Mouse (Mus musculus) megakaryocyte, embryonic 14.5 days (primary cell): ENCODE results near the gene Creb3l4. TPM values are rescaled to one million over a fixed set of nuclear protein-coding genes. Genes with fewer than 3 reads are reported as not detected.

Source experiments
- H3K27me3 ChIP-seq: replicated peaks from 2 replicates; pipeline ENCODE3; 2012; ENCODE audit warnings: inconsistent platforms
- H3K36me3 ChIP-seq: replicated peaks from 2 replicates; pipeline ENCODE3; 2012; ENCODE audit warnings: low read length, inconsistent platforms, mixed read lengths
- H3K4me1 ChIP-seq: 2 replicates; pipeline ENCODE4 v1.6.1; 2012; ENCODE audit warnings: inconsistent platforms
- H3K4me3 ChIP-seq: replicated peaks from 2 replicates; pipeline ENCODE3; 2012; ENCODE audit warnings: moderate library complexity, mild to moderate bottlenecking, inconsistent platforms
- H3K9me3 ChIP-seq: 2 replicates; pipeline ENCODE4 v1.6.1; 2012; ENCODE audit warnings: inconsistent platforms
- FLI1 ChIP-seq: IDR thresholded peaks from 2 replicates; pipeline ENCODE4 v1.6.1; 2012; ENCODE audit warnings: low read length, inconsistent platforms, mixed read lengths
- GATA1 ChIP-seq: IDR thresholded peaks from 3 replicates; pipeline ENCODE4 v1.6.1; 2012; ENCODE audit warnings: mixed read lengths, low read length, inconsistent platforms, borderline replicate concordance
- polyA plus RNA-seq: library from polyadenylated mRNA; stranded (reverse); fragments of >175 nt; gene quantifications from 2 replicates; pipeline ENCODE4 v1.2.3, GENCODE M21; 2012; ENCODE audit warnings: low replicate concordance; ENCODE audit not compliant: insufficient read depth

Gene Creb3l4
- polyA plus RNA-seq, 1 experiment = 0.07 TPM

DNA sequence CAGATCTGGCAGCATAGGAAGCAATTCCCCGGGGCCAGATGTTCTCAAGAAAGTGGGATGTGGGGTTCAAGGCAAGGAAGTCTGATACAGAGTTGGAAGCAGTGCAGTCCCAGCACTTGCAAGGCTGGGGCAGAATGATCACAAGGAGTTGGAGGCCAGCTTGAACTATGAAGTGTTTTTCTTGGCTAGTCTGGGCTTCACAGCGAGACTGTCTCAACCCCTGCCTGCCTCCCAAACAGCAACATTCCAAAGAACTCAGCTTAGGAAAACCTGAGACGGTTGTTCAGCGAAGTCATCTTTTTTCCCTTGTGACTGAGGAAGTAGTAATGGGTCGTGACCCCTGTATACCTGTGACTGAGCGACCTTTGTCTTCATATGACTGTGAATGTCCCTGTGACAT, 7.5 kb upstream of the Creb3l4 start:
- H3K4me3 ChIP-seq = no peak overlapping the region
- TF ChIP-seq FLI1 = no peak
- no peak for TF ChIP-seq GATA1
- H3K9me3 ChIP-seq = no peaks in the 10 kb centered on the region
- peaks cover 27% of the 10 kb centered on the region for H3K36me3 ChIP-seq
- no peaks in the 10 kb centered on the region for H3K27me3 ChIP-seq
- H3K4me1 ChIP-seq = peaks cover 49% of the 10 kb centered on the region

DNA sequence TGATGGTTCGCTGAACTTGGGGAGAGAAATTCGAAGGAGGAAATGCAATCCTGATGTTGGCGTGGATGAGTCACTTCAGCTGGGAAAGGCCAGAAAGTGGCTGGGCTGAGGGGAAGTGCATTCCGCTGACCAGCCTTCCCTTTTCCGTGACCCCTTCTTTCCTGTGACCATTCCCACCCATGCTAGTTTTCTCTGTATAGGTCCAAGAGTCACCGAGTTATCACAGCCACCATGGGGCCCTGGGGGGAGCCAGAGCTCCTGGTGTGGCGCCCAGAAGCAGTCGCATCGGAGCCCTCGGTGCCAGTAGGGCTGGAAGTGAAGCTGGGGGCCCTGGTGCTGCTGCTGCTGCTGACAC, 5.4 kb upstream of the Creb3l4 start:
- H3K4me1 ChIP-seq = peaks cover 53% of the 10 kb centered on the region
- peaks cover 26% of the 10 kb centered on the region for H3K36me3 ChIP-seq
- H3K27me3 ChIP-seq = no peaks in the 10 kb centered on the region
- TF ChIP-seq FLI1 (no peak), GATA1 (no peak)
- no peaks in the 10 kb centered on the region for H3K9me3 ChIP-seq
- peak overlapping the region; percentile 98 for H3K4me3 ChIP-seq

DNA sequence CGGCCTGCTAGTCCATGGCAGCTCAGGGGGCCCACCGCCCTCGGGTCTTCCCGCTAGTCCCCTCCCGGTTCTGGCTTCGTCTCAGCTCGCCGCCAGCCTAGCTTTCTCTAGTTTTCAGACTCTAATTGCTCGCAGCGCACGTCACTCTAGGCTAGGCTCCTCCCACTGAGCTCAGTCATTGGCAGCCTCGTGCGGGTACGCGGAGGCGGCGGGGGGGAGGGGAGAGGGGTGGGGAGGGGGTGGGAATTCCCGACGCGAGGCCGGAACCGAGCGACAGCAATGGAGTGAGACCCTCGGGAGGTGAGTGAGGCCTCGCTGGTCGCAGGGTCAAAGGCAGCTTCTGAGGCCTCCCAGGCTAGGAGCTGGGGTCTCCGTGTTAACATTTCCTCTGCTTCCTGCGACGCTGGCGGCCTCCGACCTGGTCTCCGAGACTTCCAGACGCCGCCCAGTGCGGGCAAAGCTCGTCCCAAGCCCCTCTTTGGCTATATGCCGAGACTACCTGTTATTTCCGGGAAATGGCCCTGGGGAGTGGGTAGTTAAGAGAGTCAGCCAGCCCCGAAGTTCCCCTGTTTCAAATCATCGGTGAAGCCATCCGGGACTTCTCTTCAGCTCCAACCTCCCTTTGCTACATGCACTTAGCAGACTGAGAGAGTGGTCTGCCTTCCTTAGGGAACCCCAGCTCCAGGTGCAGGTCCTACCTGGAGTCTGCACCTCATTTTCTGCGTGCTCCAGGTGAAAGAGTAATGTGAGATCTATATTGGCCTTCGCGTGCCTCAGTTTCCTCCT, 4.8 kb upstream of the Creb3l4 start, which contains the start of gene Slc39a1:
TSS of gene Slc39a1 (plus strand) at position 213 of the 786 bp plus-strand sequence.
- no peaks in the 10 kb centered on the region for H3K9me3 ChIP-seq
- H3K4me1 ChIP-seq = peaks cover 57% of the 10 kb centered on the region
- TF ChIP-seq FLI1 = no peak
- TF ChIP-seq GATA1 = no peak
- peaks cover 26% of the 10 kb centered on the region for H3K36me3 ChIP-seq
- no peaks in the 10 kb centered on the region for H3K27me3 ChIP-seq
- H3K4me3 ChIP-seq = peak within 1 kb of the TSS; percentile 98

DNA sequence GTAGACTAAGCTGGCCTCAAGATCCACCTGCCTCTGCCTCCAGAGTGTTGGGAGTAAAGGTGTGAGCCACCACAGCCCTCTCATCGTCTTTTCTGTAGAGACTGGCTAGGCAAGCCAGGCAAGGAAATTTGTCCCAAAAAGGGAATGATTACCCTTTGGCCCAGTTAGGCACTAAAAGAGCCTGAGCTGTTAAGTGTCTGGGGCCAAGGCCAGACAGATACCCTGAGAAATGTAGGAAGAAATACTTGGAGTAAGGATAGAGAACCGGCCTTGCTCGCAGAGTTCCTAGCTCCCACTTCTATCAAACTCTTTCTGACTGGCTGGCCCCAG, 4.3 kb upstream of the Creb3l4 start:
- TF ChIP-seq GATA1 (no peak), FLI1 (no peak)

DNA sequence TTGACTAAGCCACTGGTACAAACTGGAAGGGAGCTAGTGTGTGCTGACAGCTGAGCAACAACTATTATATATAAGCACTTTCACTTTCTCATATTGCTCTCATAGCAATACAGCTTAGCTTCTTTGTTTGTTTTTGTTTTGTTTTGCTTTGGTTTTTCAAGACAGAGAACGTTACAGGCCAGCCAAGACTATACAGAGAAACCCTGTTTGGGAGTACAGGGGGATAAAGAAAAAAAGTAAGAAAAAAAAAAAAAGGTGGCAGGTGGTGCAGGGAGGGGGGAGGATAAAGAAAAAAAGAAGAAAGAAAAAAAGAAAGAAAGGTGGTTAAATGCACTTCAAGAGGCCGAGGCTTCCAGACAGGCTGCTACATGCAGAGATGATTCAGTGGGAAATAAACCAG, 2.1 kb upstream of the Creb3l4 start:
- peaks cover 56% of the 10 kb centered on the region for H3K4me1 ChIP-seq
- H3K36me3 ChIP-seq = peaks cover 11% of the 10 kb centered on the region
- no peaks in the 10 kb centered on the region for H3K9me3 ChIP-seq
- TF ChIP-seq GATA1 (no peak), FLI1 (no peak)
- no peaks in the 10 kb centered on the region for H3K27me3 ChIP-seq
- peak overlapping the region; percentile 33 for H3K4me3 ChIP-seq

More for the DNA sequence above, 4.3 kb upstream of the Creb3l4 start:
- Histone ChIP-seq H3K4me3 (peak overlapping the region; percentile 98), H3K27me3 (no peaks in the 10 kb centered on the region), H3K36me3 (peaks cover 26% of the 10 kb centered on the region), H3K4me1 (peaks cover 57% of the 10 kb centered on the region), H3K9me3 (no peaks in the 10 kb centered on the region)

DNA sequence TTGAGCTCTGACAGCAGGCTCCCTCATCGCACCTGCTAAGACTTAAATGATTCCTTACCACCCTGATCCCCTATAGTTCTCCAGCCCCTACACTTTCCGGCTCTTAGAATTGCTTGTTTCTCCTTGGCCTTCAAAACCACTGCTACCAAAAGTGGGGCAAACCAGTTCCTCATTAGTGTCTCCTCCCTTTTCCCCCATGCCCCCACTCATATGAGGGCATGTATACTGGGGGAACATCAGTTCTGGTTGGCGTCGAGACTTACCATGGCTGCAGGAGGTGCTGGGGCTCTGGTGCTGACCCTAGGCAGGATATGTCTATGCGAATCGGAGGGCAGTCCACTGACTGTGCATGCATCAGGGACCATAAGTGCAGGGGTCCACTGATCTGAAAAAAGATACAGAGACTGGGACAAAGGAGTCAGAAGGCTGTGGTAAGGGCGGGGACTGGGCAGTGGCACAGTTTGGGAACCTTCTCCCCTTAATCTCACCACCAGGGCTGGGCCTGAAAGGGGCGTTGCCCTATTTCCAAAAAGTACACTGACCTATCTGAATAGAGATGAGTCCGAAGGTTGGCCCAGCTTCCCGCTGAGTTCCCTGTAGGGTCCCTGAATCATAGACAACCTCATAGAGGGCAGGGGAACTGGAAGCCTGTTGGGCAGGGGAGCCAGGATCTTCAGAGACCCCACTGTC, 1.5 kb downstream of the Creb3l4 start:
- H3K4me3 ChIP-seq = no peak overlapping the region
- peaks cover 3% of the 10 kb centered on the region for H3K27me3 ChIP-seq
- TF ChIP-seq GATA1 (no peak), FLI1 (no peak)
- H3K9me3 ChIP-seq = no peaks in the 10 kb centered on the region
- peaks cover 39% of the 10 kb centered on the region for H3K4me1 ChIP-seq
- peaks cover 5% of the 10 kb centered on the region for H3K36me3 ChIP-seq

DNA sequence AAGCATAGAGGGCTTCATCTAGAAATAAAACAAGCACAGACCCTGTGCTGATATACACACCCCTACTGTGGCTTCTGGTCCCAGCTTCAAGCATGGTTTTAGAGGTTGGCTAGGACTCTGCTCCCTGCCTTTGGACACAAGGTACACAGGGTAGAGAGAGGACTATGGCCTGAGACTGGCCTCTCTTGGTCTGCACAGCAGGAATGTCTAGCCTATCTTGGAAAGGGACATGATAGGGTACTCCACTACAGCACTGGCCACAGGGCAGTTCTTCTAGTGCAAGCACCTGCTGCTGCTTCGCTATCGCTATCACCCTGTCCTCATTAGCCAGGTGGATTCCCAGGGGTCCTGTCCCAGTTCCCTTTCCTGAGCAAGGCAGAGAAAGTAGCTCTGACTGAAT, 2.1 kb downstream of the Creb3l4 start:
- no peak for TF ChIP-seq FLI1
- TF ChIP-seq GATA1 = no peak
- H3K4me3 ChIP-seq = no peak overlapping the region

DNA sequence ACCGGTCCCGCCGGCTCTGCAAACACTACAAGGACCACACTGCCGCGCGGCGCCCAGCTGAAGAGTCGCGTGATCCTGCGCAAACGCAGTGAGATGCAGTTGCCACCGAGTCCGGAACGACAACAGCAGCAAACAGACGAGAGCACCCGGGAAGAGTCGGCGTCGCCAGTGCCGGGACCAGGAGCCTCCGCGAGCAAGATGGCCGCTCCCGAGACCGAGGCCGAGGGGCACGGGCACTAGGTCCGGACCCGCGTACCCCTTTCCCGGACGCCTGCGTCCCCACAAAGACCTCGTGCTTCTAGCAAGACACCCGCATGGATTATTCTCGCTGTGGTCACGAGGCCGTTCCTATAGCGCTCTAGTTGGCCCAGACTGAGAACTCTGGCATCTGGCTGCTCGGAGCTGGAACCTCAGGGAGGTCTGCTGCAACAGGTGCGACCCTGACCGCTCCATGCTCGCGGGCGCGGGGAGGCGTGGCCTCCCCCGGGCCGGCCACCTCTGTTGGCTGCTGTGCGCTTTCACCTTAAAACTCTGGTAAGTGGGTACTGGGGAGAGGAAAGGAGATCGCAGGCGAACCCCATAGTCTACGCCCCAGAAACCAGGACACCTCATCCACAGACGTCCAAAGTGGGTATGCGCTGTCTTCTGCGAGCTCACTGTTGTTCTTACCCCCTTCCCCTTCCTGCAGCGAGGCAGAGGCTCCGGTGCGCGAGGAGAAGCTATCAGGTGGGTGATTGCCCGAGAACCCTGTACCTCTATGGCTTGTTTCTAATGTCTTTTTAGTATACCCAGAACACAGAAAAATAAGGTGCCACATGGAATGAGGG, 11.6 kb downstream of the Creb3l4 start, which contains the start of gene Jtb:
TSS of gene Jtb (plus strand) at position 91 of the 827 bp plus-strand sequence.
- TF ChIP-seq FLI1 (no peak), GATA1 (no peak)
- peak within 1 kb of the TSS; percentile 96 for H3K4me3 ChIP-seq
- H3K4me1 ChIP-seq = peaks cover 16% of the 10 kb centered on the region; the same call in 1 of the 2 replicates
- H3K36me3 ChIP-seq = peaks cover 30% of the 10 kb centered on the region
- H3K9me3 ChIP-seq = no peaks in the 10 kb centered on the region
- H3K27me3 ChIP-seq = no peaks in the 10 kb centered on the region

More for the DNA sequence above, 2.1 kb downstream of the Creb3l4 start:
- peaks cover 3% of the 10 kb centered on the region for H3K27me3 ChIP-seq
- H3K36me3 ChIP-seq = peaks cover 9% of the 10 kb centered on the region
- peaks cover 34% of the 10 kb centered on the region for H3K4me1 ChIP-seq
- H3K9me3 ChIP-seq = no peaks in the 10 kb centered on the region

DNA sequence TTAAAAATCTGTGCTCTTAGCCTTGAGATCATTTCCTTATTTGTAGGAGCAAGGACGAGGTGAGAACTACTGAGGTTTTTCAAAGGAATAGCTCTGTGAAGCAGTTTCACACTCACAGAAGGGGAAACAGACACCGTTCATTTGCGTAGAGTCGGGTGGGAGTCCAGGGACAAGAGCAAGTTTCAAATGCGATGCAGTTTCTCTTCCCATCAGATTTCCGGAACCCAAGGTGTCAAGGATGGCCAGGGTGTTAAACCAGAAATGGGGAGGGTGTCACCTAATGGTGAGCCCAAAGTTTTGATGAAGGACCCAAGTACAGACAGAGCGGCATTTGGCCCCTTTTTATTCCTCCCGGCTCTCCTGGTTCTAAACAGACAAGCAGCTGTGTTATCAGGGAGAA, 12.2 kb downstream of the Creb3l4 start:
- no peak for TF ChIP-seq GATA1
- no peak for TF ChIP-seq FLI1
- H3K27me3 ChIP-seq = no peaks in the 10 kb centered on the region
- H3K9me3 ChIP-seq = no peaks in the 10 kb centered on the region
- H3K4me1 ChIP-seq = peaks cover 16% of the 10 kb centered on the region; the same call in 1 of the 2 replicates
- H3K36me3 ChIP-seq = peaks cover 26% of the 10 kb centered on the region
- H3K4me3 ChIP-seq = peak overlapping the region; percentile 96
